Mouse (Mus musculus) c-Kit-positive CD71-positive TER-119-positive erythroid progenitor cells, embryonic 14.5 days (primary cell): ENCODE data around the gene C1qc.

ENCODE experiments used
- DNase-seq: peaks from one replicate; pipeline ENCODE4 v3.0.0-alpha.2; 2013; ENCODE audit warnings: low spot score

Gene C1qc

GRCm38 (mm10) chr4:136892811-136893210 lies at the start of gene C1qc:
Gene C1qc (minus strand): TSS chr4:136893065.
- no peak for DNase-seq

GRCm38 (mm10) chr4:136937935-136938334 lies 45.1 kb upstream of the C1qc start:
- no peak for DNase-seq

- DNase-seq, result no peak
Measured at GRCm38 (mm10) chr4:136937344-136937743, 44.5 kb upstream of the C1qc start.

DNA sequence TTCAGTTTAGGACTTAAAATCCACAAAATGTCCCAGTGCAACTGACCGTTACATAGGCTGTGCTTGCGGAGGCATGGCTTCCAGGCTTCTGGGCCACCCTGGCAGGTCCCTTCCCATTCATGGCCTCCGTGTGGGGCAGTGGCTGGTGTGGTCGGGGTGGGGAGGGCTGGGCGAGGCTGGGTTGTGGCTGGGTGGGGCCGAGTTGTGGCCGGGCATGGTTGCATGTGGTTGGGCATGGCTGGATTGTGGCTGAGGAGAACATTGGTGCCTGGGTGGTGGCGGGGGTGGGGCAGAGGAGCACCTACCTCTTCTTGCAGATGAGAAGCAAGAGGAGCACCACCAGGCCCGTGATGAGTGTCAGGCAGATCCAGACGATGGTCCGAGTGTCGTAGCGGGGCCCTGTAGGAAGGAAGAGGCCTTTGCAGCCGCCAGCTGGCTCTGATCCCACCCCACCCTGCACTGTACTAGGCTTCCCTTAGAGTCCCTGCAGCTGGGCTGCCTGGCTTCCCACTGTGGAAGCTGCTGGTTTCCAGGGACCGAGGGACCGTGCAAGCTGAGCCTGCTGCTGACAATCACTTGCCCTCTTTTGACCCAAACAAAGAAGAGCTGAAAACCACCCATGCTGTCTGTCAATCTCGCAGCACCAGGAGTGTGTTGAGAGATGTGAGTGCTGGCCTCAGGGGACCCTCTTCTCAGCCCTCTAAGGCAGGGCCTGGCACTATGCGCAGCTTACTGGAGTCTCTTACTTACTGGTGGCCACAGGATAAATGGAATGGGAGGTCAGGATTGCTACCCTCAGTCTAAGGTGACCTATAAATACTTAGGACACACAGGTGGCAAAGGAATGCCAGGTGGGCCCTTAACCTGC lies 42.1 kb upstream of the C1qc start:
- DNase-seq, result peak; percentile 53

- peak; percentile 95 for DNase-seq
Measured at GRCm38 (mm10) chr4:136930474-136930873, 37.6 kb upstream of the C1qc start.

- DNase-seq, result peak; percentile 78
Measured at GRCm38 (mm10) chr4:136928928-136929327, 36.1 kb upstream of the C1qc start.

- DNase-seq, result no peak
Measured at GRCm38 (mm10) chr4:136925804-136926203, 32.9 kb upstream of the C1qc start.

- no peak for DNase-seq
Measured at GRCm38 (mm10) chr4:136924529-136924928, 31.7 kb upstream of the C1qc start.

DNA sequence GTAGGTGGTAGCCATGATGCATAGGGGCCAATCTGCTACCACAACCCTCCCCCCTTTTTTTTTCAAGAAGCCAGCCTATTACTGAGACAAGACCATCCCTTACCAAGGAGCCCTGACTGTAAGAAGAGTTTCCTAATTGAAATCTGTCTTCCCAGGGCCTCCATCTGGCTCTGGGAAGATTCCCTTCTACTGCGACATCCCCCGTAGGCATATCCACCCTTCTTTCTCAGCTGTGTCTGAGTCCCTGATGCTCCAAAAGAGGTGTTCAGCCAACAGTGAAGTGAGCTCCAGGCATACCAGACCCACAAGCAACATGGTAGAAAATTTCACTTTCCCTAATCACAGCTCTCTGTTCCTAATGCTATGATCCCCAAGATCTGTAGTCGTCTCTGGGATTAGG lies 26.7 kb upstream of the C1qc start:
- DNase-seq, result no peak

DNA sequence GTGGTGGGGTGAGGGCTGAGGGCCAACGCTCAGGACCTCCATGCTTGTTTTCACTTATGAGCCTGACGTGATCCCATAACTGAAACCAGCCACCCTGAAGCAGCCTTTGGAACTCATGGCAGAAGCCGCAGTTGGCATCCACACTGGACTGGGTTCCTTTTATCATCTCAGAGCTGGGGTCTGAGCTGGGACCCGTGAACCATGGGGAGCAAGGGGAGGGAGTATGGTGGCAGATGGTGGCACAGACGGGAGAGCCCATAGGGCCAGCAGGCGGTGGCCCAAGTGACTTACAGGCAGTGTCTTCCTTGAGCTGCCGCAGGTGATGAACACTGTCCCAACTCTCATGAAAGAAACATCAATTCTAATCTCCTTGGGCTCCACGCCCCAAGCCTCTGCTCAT lies 26.0 kb upstream of the C1qc start:
- DNase-seq, result no peak

DNA sequence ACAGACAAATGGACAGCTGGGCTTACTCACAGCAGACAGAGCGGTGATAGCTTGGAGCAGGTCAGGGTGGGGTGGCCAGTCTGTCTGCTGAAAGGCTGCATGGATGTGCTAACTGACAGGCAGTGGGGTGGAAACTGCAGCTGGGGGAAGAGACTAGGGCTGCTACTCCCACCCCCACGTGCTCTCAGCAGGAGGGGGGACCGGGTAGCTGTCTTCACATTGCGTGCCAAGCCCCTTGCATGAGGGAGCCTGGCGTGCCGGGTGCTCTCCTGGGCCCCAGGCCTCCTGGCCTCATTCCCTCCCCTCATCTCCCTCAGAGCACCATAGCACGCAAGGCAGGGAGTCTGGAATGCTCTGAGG lies 24.3 kb upstream of the C1qc start:
- no peak for DNase-seq

GRCm38 (mm10) chr4:136916359-136917164 lies 23.7 kb upstream of the C1qc start:
- DNase-seq, result no peak

- no peak for DNase-seq
Measured at GRCm38 (mm10) chr4:136912841-136913240, 20.0 kb upstream of the C1qc start.

DNA sequence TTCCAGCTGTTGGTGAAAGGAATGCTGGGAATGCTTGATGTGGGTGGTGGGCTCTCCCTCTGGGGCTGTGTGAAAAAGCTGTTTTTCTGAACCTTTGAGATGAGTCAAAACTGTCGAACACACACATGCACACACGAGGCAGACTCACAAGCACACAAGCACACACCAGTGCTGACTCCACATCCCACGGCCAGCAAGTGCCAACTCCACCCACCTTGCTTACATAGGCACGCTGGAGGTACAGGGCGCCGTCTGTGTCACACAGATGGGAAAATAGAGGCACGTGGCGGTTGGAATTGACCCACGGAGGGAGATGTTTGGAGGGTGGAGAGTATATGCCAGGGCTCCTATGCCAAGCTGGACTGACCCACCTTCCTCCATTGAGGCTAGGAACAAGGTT lies 18.9 kb upstream of the C1qc start:
- no peak for DNase-seq

DNA sequence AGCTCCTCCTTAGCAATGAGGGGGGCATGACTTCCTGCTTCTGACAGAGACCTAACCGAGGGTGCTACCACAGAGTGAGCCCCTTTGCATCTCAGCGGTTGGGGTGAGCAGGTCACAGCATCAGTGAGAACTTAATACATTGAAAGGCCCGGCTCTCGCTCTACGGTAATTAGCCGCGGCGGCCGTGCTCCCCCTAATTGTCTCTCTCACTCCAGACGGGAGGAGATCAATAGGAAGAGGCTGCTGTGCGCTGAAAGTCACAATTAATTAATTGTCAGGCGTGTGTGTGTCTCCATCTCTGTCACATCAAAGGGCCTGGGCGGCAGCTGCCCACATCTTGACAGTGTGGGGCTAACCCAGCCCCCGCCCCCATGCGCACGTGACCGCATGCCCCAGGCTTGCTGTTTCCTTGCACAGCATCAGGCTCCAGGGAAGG lies 18.4 kb upstream of the C1qc start:
- DNase-seq, result no peak

GRCm38 (mm10) chr4:136907809-136908208 lies 14.9 kb upstream of the C1qc start:
- no peak for DNase-seq

GRCm38 (mm10) chr4:136907033-136907432 lies 14.2 kb upstream of the C1qc start:
- DNase-seq, result peak; percentile 56

DNA sequence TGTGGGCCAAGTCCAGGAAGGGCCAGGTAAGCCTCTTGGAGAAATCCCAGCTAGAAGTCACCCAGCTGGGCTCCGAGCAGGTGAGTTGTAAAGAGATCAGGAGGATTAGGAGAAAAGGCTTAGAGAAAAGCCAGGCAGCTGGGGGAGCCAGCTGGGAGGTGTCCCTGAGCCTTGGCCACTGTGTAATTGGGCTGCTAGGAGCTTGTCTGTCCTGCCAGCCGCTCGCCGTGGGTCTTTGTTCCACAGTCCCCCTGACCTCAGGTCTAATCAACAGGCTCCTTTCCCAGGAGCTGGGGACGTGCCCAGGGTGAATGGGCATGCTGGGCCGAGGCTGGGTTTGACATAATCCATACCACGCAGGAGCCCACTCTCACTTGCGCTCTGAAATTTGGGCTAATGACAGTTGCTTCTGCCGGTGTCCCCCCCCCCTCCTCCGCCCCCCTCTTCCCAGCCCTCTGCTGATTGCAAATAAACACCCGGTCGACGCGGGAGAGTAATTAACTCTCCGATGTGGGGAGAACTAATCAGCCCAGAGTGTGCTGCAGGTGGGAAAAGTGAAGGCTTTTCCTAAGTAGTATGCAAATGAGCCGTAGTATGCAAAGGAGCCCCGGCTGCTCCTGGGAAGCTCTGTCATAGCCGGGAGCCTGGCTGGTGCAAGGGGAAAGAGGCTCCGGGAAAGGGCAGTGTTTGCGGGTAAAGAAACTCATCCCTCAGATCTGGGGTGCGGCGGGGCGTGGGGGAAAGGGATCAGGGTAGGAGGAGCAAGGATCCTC lies 12.1 kb upstream of the C1qc start:
- DNase-seq, result no peak

DNA sequence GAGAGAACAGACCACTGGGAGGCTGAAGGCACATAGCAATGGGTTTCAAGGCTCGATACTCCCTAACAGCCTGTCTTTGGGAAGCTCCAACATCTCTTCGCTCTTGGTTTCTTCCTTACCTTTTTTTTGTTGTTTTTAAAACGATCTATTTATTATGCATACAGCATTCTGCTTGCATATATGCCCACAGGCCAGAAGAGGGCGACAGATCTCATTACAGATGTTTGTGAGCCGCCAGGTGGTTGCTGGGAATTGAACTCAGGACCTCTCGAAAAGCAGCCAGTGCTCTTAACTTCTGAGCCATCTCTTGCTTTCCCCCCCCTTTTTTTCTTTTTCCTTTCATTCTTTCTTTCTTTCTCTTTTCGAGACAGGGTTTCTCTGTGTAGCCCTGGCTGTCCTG lies 6.3 kb upstream of the C1qc start:
- no peak for DNase-seq

- DNase-seq, result no peak
Measured at GRCm38 (mm10) chr4:136898637-136899036, 5.8 kb upstream of the C1qc start, which contains the start of gene C1qa. Gene C1qa (minus strand): TSS chr4:136898803.

DNA sequence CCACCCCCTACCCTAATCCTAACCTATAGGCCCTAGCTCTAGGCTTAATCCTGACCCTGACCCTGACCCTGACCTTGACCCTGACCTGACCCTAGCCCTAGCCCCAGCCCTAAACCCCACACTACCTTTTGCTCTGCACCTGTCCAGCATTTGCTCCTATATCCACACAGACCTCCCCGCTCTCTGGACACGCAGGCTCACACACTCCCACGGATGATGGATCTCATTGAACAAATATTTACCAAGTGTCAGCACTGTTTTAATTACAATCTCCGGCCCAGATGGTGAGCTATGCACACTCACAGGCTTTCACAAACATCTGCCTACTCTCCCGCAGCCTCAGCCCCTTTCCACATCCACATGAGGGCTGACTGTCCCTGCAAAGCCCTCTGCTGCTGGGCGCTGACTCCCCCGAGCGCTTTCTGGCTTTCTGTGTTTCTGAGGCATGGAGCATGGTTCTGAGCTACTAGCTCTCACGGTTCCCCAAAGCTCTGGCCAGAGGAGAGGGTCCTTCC lies 5.3 kb upstream of the C1qc start:
- DNase-seq, result no peak

- DNase-seq, result no peak
Measured at GRCm38 (mm10) chr4:136896461-136896860, 3.6 kb upstream of the C1qc start.
